Mouse (Mus musculus) lung, adult 2 months (tissue): Measurements from ENCODE around the gene Fam189b.

ENCODE experiments used
- CTCF ChIP-seq: fragments of 200-500 bp; IDR thresholded peaks from 2 replicates; pipeline ENCODE4 v1.5.1; 2011; ENCODE audit warnings: mild to moderate bottlenecking, low read length, control low read depth; ENCODE audit not compliant: insufficient read depth
- POLR2A ChIP-seq: fragments of 200-500 bp; IDR thresholded peaks from 2 replicates; pipeline ENCODE4 v1.6.1; 2011; ENCODE audit warnings: low read depth, mild to moderate bottlenecking, control low read depth, low read length, borderline replicate concordance; ENCODE audit errors: extremely low read depth

GRCm38 (mm10) chr3:89219546-89219945 is 36.6 kb downstream of the Fam189b start:
- TF ChIP-seq CTCF, result no peak
- TF ChIP-seq POLR2A, result no peak
